Mouse (Mus musculus) B cell, adult 2 months (primary cell): Measurements from ENCODE around the gene Rae1.

ENCODE experiments used
- DNase-seq, 2 experiments: peaks; one replicate each; pipeline ENCODE4 v3.0.0; 2022

Rae1 gene

GRCm38 (mm10) chr2:172999630-173000284, at the start of gene Rae1:
Gene Rae1 (plus strand): TSS chr2:173000117.
- peak; percentile 99 to 100 for DNase-seq

GRCm38 (mm10) chr2:172950119-172950676, 49.7 kb upstream of the Rae1 start:
- no peak for DNase-seq

GRCm38 (mm10) chr2:172950722-172951121, 49.2 kb upstream of the Rae1 start:
- DNase-seq: no peak

- DNase-seq: no peak
Observed at GRCm38 (mm10) chr2:172951976-172952375, 47.9 kb upstream of the Rae1 start.

- DNase-seq: no peak
Observed at GRCm38 (mm10) chr2:172958579-172958978, 41.3 kb upstream of the Rae1 start.

GRCm38 (mm10) chr2:172959006-172959768, 40.7 kb upstream of the Rae1 start:
- DNase-seq: no peak

- peak in 1 of 2 experiments; percentile 18 for DNase-seq
Observed at GRCm38 (mm10) chr2:172960350-172960749, 39.6 kb upstream of the Rae1 start.

GRCm38 (mm10) chr2:172961211-172961610, 38.7 kb upstream of the Rae1 start:
- no peak for DNase-seq

GRCm38 (mm10) chr2:172965249-172965648, 34.7 kb upstream of the Rae1 start:
- no peak for DNase-seq

GRCm38 (mm10) chr2:172966480-172966879, 33.4 kb upstream of the Rae1 start:
- peak; percentile 12 to 17 for DNase-seq

- no peak for DNase-seq
Observed at GRCm38 (mm10) chr2:172971865-172972264, 28.1 kb upstream of the Rae1 start.

- no peak for DNase-seq
Observed at GRCm38 (mm10) chr2:172973806-172974565, 25.9 kb upstream of the Rae1 start.

- no peak for DNase-seq
Observed at GRCm38 (mm10) chr2:172974701-172975100, 25.2 kb upstream of the Rae1 start.

- no peak for DNase-seq
Observed at GRCm38 (mm10) chr2:172975159-172975558, 24.8 kb upstream of the Rae1 start.

GRCm38 (mm10) chr2:172976661-172977238, 23.2 kb upstream of the Rae1 start:
- peak; percentile 66 to 73 for DNase-seq

- peak; percentile 65 to 71 for DNase-seq
Observed at GRCm38 (mm10) chr2:172977409-172978130, 22.3 kb upstream of the Rae1 start, which contains the start of gene Spo11. Gene Spo11 (plus strand): TSS chr2:172977700.

- peak in 1 of 2 experiments; percentile 9 for DNase-seq
Observed at GRCm38 (mm10) chr2:172978131-172978633, 21.7 kb upstream of the Rae1 start.

- no peak for DNase-seq
Observed at GRCm38 (mm10) chr2:172979666-172980345, 20.1 kb upstream of the Rae1 start.

GRCm38 (mm10) chr2:172982776-172983561, 16.9 kb upstream of the Rae1 start:
- DNase-seq: no peak

GRCm38 (mm10) chr2:172990161-172990560, 9.8 kb upstream of the Rae1 start:
- DNase-seq: no peak
